Mouse (Mus musculus) liver, embryonic 14.5 days (tissue): ENCODE results near the gene Uqcc3.

Source experiments
- CTCF ChIP-seq: IDR thresholded peaks from 2 replicates; pipeline ENCODE4 v1.5.1; 2016; ENCODE audit warnings: antibody characterized with exemption, low read depth, control low read depth
- EP300 ChIP-seq: IDR thresholded peaks from 2 replicates; pipeline ENCODE4 v1.6.1; 2016; ENCODE audit warnings: antibody characterized with exemption, low read depth

DNA sequence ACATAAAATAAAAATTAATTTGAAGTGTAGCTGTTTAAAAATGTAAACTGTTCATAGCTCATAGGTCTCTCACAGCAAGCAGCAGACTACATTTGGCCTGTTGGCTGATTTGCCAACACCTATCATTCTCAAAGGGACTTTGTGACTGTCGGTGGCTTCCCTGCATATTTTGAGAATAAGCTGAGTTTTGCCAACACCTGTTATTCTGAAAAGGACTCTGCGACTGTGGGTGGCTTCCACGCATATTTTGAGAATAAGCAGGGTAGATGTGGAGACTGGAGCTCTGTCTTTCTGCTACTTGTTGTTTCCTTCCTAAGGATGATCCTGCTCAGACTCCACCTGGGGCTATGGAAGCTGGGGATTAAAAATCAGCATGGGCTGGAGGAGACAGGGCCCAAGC, 27.6 kb downstream of the Uqcc3 start:
- no peak for TF ChIP-seq CTCF
- no peak for TF ChIP-seq EP300
